Mouse (Mus musculus) lung, adult 2 months (tissue): ENCODE data around the gene Lgi4.

Experiments
- CTCF ChIP-seq: fragments of 200-500 bp; IDR thresholded peaks from 2 replicates; pipeline ENCODE4 v1.5.1; 2011; ENCODE audit warnings: mild to moderate bottlenecking, low read length, control low read depth; ENCODE audit not compliant: insufficient read depth
- POLR2A ChIP-seq: fragments of 200-500 bp; IDR thresholded peaks from 2 replicates; pipeline ENCODE4 v1.6.1; 2011; ENCODE audit warnings: low read depth, mild to moderate bottlenecking, control low read depth, low read length, borderline replicate concordance; ENCODE audit errors: extremely low read depth

DNA sequence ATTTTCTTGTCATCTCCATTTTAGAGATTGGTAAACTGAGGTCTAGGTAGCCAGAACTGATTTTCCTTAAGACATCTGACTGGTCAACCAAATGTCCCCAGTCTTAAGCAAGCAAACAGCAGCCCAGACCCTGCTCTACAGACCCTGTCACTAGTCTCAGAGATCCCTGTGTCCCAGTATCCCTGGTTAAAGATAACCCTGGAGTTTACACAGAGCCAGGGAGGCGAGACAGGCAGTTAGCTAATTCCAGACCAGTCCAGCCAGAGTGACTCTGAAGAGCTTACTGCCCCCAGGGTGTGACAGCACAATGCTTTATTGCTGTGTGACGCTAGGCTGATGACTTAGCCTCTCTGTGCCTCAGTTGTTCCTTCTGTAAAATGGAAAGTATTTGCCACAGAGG is 2.1 kb upstream of the Lgi4 start, which contains the start of gene Fxyd1:
- no peak for TF ChIP-seq CTCF
- no peak for TF ChIP-seq POLR2A
